Mouse (Mus musculus) adrenal gland, postnatal 25 days (tissue): ENCODE measurements at regions not wholly inside any gene's neighbourhood (a gene's known extent, or its start where the extent isn't known, plus 50 kb on each side); places are given as distances from the start of the nearest gene placed in this dataset.
A peak's percentile ranks its signal among the peaks of the same experiment; 100 is the strongest.

Experiments used
- DNase-seq: peaks from one replicate; pipeline ENCODE4 v3.0.0; 2021; ENCODE audit warnings: mixed read lengths

DNA sequence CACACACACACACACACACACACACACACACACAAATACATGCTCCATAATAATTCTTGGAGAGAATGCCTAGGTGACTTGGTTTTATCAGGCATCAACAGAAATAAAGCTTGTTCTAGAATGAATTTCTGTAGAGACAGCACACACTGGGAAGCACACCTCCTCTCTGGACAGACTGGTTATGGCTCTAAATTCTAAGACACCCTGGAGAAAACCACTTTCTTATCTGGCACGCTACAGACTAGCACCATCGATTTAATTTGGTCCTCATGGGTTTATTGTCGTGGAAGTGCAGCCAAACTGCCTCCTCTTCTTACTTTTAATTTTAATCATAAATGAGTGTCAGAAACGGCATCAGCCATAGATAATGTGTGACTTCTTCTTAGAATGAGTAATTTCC lies 422.8 kb upstream of the Adgrl2 start:
- no peak for DNase-seq

DNA sequence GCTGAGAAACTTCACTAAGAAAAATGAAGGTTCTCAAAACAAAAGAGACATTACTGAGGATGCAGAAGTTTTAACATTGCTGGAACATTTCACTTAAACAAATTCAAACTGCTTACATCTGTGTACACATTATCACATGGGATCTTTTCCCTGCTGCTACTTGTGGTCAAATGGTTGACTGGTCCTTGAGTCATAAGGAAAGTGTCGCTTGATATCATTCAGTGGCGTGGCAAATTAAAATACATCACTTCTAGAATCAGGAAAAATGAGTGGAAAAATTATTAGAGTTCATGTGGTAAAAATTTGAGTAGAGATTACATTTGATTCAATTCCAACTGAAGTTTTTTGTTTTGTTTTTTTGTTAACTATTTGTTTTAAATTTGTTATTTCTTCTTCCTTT lies 420.2 kb upstream of the Adgrl2 start:
- no peak for DNase-seq

DNA sequence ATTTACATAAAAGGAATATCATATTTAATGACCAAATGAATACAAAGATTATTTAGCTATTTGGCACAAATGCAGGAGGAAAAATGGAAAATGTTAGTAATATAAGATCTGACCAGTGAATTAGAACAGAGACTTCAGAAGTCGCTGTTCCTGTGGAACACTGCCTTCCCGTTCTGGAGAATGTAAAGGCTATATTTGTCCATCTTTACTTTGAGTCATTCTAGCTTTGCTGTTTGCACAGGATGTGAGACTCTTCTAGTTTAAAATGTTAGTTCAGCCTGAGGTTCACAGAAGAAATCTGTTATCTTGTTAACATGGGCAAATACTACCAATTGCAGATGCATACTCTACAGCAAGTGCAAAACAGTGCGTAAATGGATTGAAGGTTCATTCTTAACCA lies 418.5 kb upstream of the Adgrl2 start:
- no peak for DNase-seq

DNA sequence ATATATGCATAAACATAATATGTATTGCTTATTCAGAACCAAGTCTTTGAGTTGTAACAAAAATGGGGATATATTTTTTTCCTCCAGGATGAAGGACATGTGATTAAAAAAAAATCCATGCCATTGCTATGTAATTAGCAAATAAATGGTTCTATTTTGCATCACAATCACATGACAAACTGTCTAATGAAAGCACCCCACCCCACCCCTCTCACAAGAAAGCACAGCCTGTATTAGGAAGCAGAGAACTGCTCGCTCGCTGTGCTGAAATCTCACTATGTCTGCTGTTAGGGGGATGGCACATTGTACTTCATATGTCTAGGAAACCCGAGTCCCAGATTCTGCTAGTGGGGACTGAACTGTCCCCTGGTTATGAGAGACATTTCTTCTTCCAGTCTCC lies 415.5 kb upstream of the Adgrl2 start:
- DNase-seq: no peak

DNA sequence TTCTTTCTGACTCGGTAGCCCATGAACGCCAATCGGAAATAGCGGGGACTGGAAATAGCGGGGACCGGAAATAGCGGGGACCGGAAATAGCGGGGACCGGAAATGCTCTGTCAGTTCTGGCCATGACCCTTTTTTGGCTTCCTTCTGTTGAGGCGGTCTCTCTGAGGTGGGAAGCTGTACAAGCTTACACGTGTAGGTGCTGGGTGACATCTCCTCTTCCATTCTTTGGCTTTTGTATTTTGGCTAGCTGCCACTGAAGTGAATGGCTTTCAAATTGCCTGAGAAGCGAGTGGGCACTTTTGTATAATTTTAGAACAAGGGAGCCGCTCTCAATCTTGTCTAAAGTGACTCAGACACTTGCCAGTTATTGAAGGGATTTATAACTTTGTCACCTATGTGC lies 414.3 kb upstream of the Adgrl2 start:
- DNase-seq: no peak

DNA sequence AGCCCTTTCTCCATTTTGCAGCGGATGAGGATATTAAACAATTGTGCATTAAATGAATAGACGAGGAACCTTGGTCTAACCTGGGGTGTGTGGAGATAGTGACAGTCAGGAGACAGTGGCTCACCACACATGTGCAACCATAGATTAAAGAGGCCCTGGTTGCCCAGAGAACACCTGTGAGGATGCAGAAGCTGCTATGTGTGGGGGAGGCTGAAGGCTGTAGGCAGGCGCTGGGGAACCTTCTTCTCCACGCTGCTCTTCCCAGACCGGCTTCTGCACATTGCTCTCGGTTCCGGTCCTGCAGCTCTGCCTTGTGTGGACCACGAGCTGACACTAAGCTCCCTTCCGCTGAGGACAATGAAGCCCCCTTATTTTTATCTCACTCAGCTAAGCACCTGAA lies 412.1 kb upstream of the Adgrl2 start:
- DNase-seq: no peak

DNA sequence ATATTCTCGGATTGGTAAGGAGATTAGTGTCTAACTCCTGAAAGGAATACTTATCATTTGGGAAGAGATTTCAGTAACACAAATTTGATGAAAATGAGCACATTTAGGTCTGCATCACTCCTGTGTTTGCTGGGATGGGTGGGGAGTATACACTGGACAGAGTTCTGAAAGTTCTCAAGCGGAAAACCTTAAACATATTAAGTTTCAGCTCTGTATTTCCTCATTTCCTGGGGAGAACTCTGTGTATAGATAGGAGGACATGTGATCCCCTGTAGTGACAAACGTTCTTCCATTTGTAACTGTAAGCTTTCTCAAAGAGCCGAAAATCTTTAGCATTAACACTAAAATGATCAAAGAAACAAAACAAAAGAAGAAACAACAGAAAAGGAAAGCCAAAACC lies 404.7 kb upstream of the Adgrl2 start:
- no peak for DNase-seq

DNA sequence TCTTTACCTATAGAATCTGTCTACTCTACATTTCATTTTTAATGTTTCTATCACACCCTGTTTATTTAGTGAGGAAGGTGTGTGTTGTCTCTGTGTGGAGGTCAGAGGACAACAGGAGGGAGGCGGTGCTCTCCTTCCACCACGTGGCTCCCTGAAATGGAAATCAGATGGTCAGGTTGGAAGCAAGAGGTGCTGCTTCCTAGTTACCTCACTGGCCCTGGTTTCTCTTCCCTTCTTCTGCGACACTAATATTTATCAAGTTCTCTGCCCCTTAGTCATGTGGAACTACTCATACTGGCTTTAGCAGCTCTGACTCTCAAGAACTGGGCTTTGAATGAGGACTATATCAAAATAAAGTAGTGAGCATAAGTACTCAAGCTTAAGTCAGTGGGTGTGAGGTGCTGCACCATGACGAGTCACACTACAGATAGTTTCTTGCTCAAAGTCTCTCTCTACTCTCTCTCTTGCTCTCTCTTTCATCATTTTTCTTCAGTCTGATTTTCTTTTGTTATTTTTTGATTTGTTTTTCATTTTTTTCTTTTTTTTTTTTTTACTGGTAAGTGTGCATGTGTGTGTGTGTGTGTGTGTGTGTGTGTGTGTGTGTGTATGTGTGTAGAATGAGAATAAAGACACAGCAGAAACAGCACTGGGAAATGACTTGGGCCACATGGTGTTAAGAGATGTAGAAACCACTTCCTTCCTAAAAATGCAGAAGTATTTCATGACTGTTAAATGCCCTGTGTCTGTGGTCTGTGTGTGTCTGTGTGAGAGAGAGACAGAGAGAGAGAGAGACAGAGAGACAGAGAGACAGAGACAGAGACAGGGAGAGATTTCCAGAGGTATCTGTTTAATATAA lies 403.2 kb upstream of the Adgrl2 start:
- DNase-seq: no peak

DNA sequence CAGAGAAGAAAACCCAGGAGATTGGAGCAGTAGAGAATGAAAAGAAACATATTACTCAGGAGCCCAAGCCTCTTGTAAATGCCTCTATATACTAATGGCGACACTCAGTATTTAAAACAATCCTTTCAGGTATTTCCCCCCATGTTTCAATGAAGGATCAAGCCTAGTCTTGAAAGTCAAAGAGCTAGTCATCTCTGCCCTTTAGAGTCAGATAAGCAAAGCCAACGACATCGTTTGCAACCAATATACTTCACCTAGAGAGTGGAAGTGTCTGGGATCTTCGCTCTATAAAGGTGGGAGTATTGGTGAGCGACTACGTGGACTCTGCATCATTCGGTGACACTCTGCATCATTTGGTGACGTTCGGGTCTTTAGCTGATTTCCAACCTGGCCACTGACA lies 401.8 kb upstream of the Adgrl2 start:
- no peak for DNase-seq

DNA sequence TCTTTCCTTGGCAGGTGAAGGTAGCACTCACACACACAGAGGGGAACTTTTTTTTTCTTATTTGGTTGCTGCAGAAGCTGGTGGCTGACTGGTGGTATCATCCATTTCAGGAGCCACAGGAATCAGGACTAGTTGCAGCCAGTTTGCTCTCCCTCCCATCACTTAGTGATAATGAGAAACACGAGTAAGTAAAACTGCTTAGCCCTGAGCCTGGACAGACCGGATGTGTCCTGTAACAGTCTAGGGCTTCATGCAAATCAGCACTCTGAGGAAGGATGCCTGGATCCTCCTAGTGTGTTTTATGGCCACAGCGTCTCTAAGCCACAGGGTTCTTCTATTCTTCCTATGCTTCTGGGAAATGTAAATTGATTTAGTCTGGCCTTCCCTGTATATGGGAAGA lies 397.2 kb upstream of the Adgrl2 start:
- DNase-seq: no peak

DNA sequence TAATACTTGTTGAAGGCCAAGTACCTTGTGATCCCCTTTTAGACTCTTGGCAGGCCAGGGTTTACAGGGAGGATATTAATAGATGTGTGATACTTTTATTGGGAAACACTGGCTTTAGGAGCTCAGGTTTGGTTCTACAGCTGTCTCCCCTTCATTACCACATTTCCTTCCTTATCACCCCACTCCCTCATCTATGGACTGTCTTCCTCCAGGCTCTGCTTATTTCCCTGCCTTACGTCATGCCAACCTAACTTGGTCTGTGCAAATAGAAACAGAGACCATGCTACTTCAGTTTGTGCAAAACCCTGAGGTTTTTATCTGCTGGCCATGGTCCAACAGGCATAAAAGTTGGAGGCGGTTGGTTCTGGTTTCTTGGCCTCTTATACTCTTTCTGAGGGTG lies 395.7 kb upstream of the Adgrl2 start:
- DNase-seq: no peak

DNA sequence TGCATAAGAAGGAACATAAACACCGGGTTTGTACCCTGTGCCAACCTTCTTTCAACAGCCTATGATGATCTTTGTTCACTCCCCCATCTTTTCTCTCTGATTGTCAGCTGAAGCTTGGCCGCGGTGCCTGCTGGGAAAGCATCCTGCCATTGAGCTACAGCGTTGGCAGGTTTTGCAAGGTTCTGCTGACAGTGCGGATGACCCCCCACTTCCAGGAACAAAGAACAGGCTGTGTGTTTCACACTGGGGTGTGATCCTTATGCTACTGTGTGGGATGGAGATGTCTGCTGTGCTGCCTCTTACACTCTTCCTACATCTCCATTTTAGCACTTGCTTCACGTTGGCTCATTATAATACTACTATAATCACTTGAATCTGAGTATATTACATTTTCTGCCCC lies 395.0 kb upstream of the Adgrl2 start:
- DNase-seq: no peak

DNA sequence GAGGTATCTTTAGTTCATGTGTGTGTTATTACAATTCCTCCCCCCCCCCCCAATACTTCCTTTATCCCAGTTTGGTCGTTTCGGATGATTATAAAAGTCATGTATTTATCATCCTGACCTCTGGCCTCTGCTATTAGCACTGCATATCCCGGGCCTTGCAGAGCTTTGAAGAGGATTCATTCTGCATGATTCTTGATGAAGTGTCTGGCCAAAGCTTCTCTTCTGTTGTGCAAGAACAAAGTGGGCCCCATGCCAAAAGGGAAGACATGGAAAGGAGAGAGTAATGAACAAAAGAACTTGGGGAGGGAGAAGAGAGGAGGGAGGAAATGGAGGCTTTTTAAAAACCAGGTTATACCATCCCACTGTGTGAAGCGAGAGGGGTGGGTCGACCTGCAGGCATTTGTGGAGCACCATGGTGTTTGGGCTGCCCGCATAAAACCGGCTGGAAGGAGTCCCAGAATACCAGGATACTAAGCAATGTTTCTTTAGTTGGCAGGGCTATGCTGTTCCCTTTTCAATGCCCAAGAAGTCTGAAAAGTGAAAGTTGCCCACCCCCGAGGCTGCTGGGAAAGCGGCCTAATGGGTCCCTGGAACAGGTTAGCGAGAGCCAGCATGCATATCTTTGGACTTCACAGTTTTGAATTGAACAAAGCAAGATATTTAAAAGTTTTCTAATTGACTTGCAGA lies 391.3 kb upstream of the Adgrl2 start:
- peak; percentile 60 for DNase-seq

DNA sequence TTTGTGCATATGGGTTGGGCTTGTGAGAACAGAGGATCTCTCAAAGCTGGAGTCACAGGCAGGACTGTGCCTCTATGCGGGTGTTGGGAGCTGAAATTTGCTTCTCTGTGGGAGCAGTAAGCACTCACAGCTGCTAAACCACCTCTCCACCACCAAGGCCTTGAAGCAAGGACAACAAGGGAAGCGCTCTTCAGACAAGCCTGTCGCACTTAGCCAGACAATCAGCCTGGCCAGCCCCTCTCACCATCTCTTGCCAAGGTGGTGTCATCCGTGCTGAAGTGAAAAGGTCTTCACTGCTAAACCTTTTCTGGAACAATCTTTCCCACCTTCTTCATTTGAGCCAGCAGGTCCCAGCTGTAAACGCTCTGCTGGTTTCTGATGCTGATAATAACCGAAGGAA lies 390.7 kb upstream of the Adgrl2 start:
- DNase-seq: peak; percentile 9

DNA sequence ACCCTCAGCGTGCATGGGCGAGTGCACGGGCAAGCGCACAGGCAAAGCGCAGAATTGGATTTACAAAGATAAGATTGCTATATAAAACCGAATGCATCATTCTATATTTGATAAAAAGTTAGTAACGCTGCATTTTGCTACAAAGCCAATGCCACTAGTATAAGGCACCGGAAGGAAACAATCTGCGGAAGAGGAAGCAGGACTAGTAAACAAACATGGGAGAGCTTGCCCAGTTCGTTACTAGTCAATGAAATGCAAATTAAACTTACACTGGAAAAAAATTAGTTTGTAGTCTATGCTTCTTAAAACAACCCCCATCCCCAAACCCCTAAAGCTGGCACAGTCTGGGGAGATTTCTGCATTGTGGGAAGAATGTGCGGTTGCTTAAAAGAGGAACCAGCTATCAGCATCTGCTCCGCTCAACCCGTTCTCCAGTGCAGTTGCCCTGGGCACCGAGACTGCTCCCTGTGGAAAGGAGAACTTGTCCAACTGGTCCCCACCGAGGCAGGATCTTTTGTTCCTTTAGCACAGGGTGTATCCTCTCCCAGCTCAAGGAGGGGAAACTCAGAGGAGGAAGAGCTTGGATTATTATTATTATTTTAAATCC lies 389.6 kb upstream of the Adgrl2 start:
- DNase-seq: no peak

DNA sequence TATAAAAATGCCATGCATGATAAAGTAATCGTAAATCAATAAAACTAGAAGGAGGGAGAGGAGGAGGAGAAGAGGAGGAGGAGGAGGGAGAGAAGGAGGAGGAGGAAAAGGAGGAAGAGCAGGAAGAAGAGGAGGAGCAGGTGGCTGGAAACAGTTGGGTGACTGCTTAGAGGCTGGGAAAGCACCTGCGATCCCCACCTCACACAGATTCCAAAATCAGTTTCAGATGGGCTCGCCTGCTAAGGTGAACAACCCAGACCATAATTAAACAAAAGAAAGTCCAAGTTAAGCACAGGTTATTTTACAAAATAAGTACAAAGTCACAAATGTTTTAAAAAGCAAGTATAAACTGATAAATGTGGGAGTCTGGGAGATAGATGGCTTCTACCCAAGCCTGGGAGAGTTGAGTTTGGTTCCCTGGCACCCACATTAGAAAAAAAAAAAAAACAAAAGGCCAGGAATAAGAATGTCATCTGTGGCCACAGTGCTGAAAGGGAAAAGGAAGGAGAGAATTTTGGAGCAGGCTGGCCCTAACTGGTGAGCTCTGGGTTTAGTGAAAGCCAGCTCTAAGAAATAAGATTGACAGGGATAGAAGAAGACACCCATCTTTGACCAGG lies 389.0 kb upstream of the Adgrl2 start:
- no peak for DNase-seq

DNA sequence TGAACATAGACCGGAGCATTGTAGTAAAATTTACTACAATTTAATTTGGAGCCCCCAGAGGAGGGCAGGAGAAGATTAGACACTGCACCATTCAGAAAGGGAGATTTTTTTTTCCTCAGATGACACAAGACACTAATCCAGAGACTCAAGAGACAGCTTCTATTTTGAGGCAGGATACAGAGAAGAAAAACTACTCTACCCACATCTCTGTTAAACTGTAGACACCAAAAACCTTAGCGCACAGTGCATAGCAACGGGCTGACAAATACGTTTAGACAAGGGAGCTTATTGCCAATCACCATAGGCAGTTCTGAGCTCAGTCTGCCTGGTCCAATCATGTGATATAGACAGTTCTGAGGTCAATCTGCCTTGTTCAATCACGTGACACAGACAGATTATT lies 381.1 kb upstream of the Adgrl2 start:
- no peak for DNase-seq

DNA sequence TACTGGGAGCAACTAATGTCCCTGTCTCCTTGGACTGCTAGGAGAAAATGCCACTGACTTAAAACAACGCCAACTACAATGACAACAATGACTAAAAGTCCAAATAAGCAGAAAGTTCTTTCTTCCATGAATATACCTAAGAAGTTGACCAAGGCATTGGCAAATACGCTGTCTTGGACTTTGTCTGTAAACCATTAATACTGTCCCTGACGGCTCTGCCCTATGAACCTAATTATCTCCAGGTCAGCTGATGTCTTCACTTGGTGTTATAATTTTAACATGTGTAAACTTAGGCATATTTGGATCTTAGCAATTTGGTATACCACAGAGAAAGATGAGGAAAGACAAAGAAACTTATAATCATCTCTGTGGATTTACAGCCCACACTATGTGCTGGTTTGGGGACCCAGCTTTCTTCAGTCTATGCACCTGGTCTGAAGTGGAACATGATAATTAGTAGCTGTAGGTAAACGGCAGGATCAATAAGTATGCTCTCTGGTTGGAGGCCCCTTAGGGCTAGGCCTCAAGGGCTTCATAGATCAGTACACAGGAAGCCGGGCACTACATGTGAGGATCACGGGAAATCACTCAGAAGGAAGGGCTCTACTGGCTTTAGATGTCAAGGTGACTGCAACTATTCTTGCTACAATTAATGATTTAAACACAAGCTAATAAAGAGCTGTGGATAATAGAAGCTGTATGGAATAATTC lies 380.3 kb upstream of the Adgrl2 start:
- DNase-seq: no peak

DNA sequence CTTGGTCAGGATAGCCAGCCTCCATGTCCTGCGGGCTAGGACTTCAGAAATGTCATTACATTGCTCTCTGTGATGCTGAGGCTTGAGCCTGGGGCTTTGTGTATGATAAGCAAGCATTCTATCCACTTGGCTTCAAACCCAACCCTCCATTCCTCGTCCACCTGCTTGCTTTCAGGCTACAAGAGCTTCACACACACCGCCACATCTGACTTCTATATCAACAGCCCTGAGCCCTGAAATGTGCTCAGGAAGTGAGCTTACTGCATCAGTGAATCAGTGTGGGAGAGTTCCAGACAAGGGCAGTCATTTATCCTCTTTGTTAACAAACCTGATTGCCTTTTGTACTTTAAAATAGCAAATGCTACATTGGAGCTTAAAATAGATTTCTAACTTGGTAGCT lies 377.5 kb upstream of the Adgrl2 start:
- DNase-seq: no peak

DNA sequence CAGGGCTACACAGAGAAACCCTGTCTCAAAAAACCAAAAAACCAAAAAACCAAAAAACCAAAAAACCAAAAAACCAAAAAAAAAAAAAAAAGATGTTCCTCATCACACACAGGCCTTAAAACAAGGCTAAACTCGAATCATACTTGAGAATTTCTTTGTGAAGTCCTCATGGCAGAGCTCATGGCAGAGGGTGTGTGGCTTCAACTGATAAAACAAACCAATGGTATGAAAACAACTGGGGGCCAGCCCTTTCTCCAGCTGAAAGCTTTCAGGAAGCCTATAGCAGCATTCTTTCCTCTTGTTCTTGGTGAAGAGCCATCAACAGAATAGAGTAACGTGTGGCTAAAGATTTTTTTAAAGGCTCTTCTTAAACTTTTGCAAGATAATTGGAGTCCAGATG lies 369.8 kb upstream of the Adgrl2 start:
- DNase-seq: no peak

DNA sequence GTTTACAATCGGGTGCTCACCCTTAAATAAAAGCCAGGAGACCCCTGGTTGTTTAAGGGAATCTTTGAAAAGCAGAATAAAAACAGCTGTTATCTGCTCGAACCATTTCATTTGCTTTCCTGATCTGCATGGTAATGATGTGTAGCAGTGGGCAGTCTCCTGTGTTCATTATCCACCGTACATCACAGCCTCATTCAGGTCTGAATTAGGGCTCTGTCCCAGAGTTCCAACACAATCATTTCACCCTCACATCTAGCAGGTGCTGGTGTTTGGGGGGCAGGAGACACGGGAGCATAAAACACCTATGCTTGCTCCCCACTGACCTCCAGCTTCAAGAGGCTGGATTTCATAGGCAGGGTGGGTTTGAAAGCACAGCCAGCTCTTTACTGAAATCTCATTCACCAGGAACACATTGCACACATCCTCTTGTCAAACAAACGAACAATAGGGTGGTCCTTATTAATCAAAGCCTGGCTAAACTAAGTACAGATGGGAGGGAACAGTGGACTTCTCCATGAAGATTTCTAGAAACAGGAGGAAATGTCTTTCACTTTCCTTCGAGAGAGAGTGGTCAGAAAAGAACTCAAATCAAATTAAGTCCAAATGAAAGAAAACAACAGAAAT lies 368.3 kb upstream of the Adgrl2 start:
- DNase-seq: no peak
